Mouse (Mus musculus) limb, embryonic 14.5 days (tissue): ENCODE data around the gene Ston2. TPM values are rescaled to one million over a fixed set of nuclear protein-coding genes. Genes with fewer than 3 reads are reported as not detected.

ENCODE experiments used
- ATAC-seq: fragments of 200-750 bp; cut with Nextera tagmentation; 2 replicates; pipeline ENCODE4 v1.8.0; 2017; ENCODE audit warnings: low read depth, moderate number of reproducible peaks, moderate TSS enrichment; ENCODE audit not compliant: low FRiP score
- DNase-seq: peaks from one replicate; pipeline ENCODE4 v3.0.0-alpha.2; 2015; ENCODE audit warnings: low spot score
- H3K27ac ChIP-seq: fragments of 300-500 bp; sonication (generic); replicated peaks from 2 replicates; pipeline ENCODE4 v1.5.1; 2014; ENCODE audit warnings: low read depth, mild to moderate bottlenecking, low read length, moderate library complexity, mixed read lengths
- H3K27me3 ChIP-seq: fragments of 300-500 bp; sonication (generic); 2 replicates; pipeline ENCODE4 v1.6.1; 2014; ENCODE audit warnings: low read length, mixed read lengths; ENCODE audit not compliant: control insufficient read depth, insufficient read depth
- H3K36me3 ChIP-seq: fragments of 300-500 bp; sonication (generic); 2 replicates; pipeline ENCODE4 v1.6.1; 2014; ENCODE audit warnings: mild to moderate bottlenecking, low read length, moderate library complexity, mixed read lengths; ENCODE audit not compliant: control insufficient read depth, insufficient read depth
- H3K4me1 ChIP-seq: fragments of 300-500 bp; sonication (generic); 2 replicates; pipeline ENCODE4 v1.6.1; 2014; ENCODE audit warnings: antibody characterized with exemption, low read length, mixed read lengths; ENCODE audit not compliant: control insufficient read depth, insufficient read depth
- H3K4me2 ChIP-seq: fragments of 300-500 bp; sonication (generic); replicated peaks from 2 replicates; pipeline ENCODE4 v1.6.1; 2014; ENCODE audit warnings: low read depth, mild to moderate bottlenecking, low read length, moderate library complexity; ENCODE audit not compliant: severe bottlenecking
- H3K4me3 ChIP-seq: fragments of 300-500 bp; sonication (generic); replicated peaks from 2 replicates; pipeline ENCODE4 v1.5.1; 2014; ENCODE audit warnings: low read length
- H3K9ac ChIP-seq: fragments of 300-500 bp; sonication (generic); 2 replicates; pipeline ENCODE4 v1.6.1; 2014; ENCODE audit warnings: mild to moderate bottlenecking, low read depth, low read length, moderate library complexity; ENCODE audit not compliant: severe bottlenecking
- H3K9me3 ChIP-seq: fragments of 300-500 bp; sonication (generic); 2 replicates; pipeline ENCODE4 v1.6.1; 2016; ENCODE audit warnings: low read length; ENCODE audit not compliant: control insufficient read depth
- POLR2A ChIP-seq: fragments of 200-500 bp; IDR thresholded peaks from 2 replicates; pipeline ENCODE4 v1.8.0; 2012; ENCODE audit warnings: inconsistent platforms, mild to moderate bottlenecking, moderate library complexity, borderline replicate concordance; ENCODE audit not compliant: insufficient read depth, insufficient read length; ENCODE audit errors: extremely low read depth
- WGBS: fragments of 180-500 bp; shearing (Covaris S2); extraction: QIAGEN DNeasy Blood & Tissue Kit; methylation state at CpG from one replicate; pipeline ENCODE4 v1.1.7; 2014; 5-methylcytosine and 5-hydroxymethylcytosine counted together
- polyA plus RNA-seq, 2 experiments: library from polyadenylated mRNA; depleted of rRNA in 1 of 2; stranded (reverse) in 1 of 2; unstranded in 1 of 2; fragments of >200 nt; fragmentation: Nextera tagmentation in 1 of 2; extraction: Ambion mirVana in 1 of 2; gene quantifications; 2 replicates each; pipeline versions ENCODE4 v1.2.1 to v1.2.3; 2012 to 2014

Ston2 gene
- polyA plus RNA-seq, 2 experiments = 9.6 to 9.9 TPM

DNA sequence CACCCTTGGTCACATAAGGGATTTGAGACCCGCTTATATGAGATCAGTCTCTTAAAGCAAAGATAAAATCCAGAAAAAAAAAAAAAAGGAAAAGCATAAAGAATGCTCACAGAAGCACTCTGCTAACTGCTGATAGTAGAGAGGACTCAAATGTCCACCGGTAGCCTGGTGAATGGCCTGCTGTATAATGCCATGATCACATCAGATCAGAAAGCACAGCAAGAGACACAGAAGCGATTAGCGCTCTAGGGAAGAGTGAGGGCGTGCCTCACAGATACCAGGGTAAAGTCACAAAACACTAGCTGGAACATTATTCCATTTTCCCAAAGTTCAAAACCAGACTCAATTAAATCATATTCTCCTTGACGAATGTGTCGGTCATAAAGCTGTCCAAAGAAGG is 62.0 kb downstream of the Ston2 start:
- Histone ChIP-seq H3K4me3 (no peak overlapping the region), H3K27ac (no peak overlapping the region), H3K36me3 (no peaks in the 10 kb centered on the region), H3K4me2 (no peak overlapping the region), H3K9ac (no peak overlapping the region), H3K27me3 (no peaks in the 10 kb centered on the region), H3K9me3 (no peaks in the 10 kb centered on the region), H3K4me1 (no peaks in the 10 kb centered on the region)
- 85% methylated on average over 7 of the region's 7 CpGs for WGBS
- DNase-seq = no peak
- no peak for ATAC-seq
- no peak for TF ChIP-seq POLR2A

DNA sequence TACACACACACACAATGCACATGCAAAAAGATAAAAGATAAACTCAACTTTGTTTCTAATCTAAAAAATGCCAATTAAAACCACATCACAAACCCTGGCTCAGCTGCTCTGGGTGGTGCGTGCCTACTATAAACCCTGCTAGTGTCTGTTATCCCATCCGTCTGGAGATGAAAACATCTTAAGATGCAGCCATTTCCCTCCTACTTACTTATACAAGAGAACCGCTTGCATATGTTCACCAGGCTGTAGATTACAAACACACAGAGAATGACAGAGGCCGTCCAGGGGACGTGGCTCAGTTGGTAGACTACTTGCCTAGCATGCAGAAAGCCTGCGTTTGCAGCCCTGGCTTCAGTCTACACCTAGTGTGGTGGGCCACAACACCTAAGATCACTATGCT is 64.3 kb downstream of the Ston2 start:
- Histone ChIP-seq H3K9ac (no peak overlapping the region), H3K27me3 (no peaks in the 10 kb centered on the region), H3K4me1 (no peaks in the 10 kb centered on the region), H3K36me3 (no peaks in the 10 kb centered on the region), H3K9me3 (no peaks in the 10 kb centered on the region), H3K27ac (no peak overlapping the region), H3K4me2 (no peak overlapping the region), H3K4me3 (no peak overlapping the region)
- DNase-seq = no peak
- ATAC-seq = no peak
- TF ChIP-seq POLR2A = no peak
- WGBS = 79% methylated on average over 6 of the region's 6 CpGs

DNA sequence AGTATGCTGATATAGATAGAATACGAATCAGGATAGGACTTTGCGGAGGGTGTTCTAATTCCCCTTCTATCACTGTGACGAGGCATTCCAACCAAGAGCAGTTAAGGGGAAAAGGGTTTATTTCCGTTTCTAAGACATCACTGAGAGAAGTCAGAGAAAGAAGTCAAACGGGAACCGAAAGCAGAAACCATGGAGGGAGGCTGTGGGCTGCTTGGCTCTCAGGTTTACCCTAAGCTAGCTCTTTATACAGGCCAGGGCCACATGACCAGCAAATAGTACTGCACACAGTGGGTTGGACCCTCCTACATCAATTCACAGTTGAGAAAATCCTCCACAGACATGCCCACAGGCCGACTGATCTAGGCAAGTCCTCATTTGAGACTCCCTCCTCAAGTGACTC is 69.1 kb downstream of the Ston2 start:
- H3K4me3 ChIP-seq = no peak overlapping the region
- no peaks in the 10 kb centered on the region for H3K4me1 ChIP-seq
- no peaks in the 10 kb centered on the region for H3K27me3 ChIP-seq
- DNase-seq (no peak), ATAC-seq (no peak)
- no peaks in the 10 kb centered on the region for H3K9me3 ChIP-seq
- H3K4me2 ChIP-seq = no peak overlapping the region
- 86% methylated on average over 7 of the region's 7 CpGs for WGBS
- no peak overlapping the region for H3K27ac ChIP-seq
- no peak for TF ChIP-seq POLR2A
- no peaks in the 10 kb centered on the region for H3K36me3 ChIP-seq
- H3K9ac ChIP-seq = no peak overlapping the region

DNA sequence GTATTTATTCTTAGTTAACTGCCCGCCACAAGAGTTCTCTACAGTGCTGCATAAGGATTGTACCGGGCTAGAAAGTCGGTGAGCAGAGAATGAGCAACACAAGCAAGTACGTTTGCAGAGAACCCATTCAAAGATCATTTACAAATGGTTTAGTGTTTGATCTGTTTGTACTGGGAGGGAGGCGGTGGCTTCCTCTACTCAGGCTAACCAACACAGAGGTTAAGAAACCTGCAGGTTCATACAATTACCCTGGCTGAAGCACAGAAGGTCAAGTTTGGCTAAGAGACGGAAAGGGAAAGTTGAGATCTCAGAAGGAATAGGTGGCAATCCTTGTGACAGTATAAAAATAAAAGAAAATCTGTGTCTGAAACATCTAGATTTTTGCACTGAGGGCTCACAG is 72.5 kb downstream of the Ston2 start:
- H3K4me1 ChIP-seq = no peaks in the 10 kb centered on the region
- no peak for ATAC-seq
- H3K4me3 ChIP-seq = no peak overlapping the region
- no peak for TF ChIP-seq POLR2A
- 88% methylated on average over 6 of the region's 6 CpGs for WGBS
- H3K27me3 ChIP-seq = no peaks in the 10 kb centered on the region
- no peak overlapping the region for H3K27ac ChIP-seq
- H3K9me3 ChIP-seq = no peaks in the 10 kb centered on the region
- no peak overlapping the region for H3K4me2 ChIP-seq
- DNase-seq = no peak
- H3K36me3 ChIP-seq = no peaks in the 10 kb centered on the region
- no peak overlapping the region for H3K9ac ChIP-seq

DNA sequence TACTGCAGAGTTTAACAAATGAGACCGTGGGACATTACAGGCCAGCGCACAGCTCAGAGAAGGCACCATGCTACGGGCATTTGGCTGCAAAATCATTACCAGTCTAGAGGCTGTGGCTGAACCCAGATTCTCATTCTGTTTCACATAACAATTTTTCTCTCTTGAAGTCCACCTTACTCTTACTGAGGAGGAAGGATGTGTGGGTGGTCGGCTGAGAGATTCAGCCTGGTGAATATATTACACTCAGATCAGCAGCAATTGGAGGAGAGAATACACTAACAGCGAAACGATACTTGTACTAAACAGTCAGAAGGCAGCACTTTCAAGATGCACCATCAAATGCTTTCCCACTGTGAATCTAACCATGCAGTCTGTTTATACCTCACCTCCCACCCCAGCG is 74.8 kb downstream of the Ston2 start:
- Histone ChIP-seq H3K9me3 (no peaks in the 10 kb centered on the region), H3K9ac (no peak overlapping the region), H3K4me2 (no peak overlapping the region), H3K36me3 (no peaks in the 10 kb centered on the region), H3K4me1 (no peaks in the 10 kb centered on the region), H3K27me3 (no peaks in the 10 kb centered on the region), H3K27ac (no peak overlapping the region), H3K4me3 (no peak overlapping the region)
- ATAC-seq = no peak
- no peak for DNase-seq
- 93% methylated on average over 7 of the region's 7 CpGs for WGBS
- TF ChIP-seq POLR2A = no peak

DNA sequence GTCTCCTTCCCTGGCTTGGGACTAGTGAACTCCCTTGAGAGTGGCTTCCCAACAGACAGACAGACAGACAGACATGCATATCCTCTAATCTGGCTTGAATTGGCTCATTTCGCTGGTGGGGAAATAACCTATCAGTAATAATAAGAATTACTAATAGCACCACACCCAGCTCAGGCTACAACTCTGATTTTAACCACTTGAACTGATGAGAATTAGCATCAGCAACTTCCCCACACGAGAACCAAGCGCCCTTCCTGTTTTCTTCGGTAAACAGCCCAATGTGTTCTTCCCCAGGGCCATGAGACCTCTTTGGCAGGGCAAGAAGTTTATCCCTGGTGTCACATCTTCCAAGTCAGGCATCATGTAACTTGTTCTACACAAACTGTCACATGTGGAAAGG is 76.5 kb downstream of the Ston2 start:
- no peak for TF ChIP-seq POLR2A

More for the DNA sequence above, 76.5 kb downstream of the Ston2 start:
- H3K9ac ChIP-seq = no peak overlapping the region
- ATAC-seq = no peak
- no peaks in the 10 kb centered on the region for H3K9me3 ChIP-seq
- H3K4me1 ChIP-seq = no peaks in the 10 kb centered on the region
- H3K27me3 ChIP-seq = no peaks in the 10 kb centered on the region
- no peak overlapping the region for H3K4me3 ChIP-seq
- H3K4me2 ChIP-seq = no peak overlapping the region
- H3K27ac ChIP-seq = no peak overlapping the region
- no peaks in the 10 kb centered on the region for H3K36me3 ChIP-seq
- WGBS = 81% methylated on average over 4 of the region's 4 CpGs
- no peak for DNase-seq
